Mouse (Mus musculus): ENCODE measurements at regions not wholly inside any gene's neighbourhood (a gene's known extent, or its start where the extent isn't known, plus 50 kb on each side); places are given as distances from the start of the nearest gene placed in this dataset.

- Histone ChIP-seq H3K9me3 (replicated peaks; ENCODE audit: control insufficient read depth, low read length) (0 out of 2 replicates have a peak, but pooled peaks cover 2% of the 10 kb centered on the region), H3K36me3 (ENCODE audit: control insufficient read depth, insufficient read depth) (no peaks in the 10 kb centered on the region), H3K4me2 (ENCODE audit: low read depth, low read length) (no peak overlapping the region), H3K4me3 (ENCODE audit: low read length) (no peak overlapping the region), H3K9ac (ENCODE audit: low read length) (no peak overlapping the region), H3K4me1 (ENCODE audit: control insufficient read depth, insufficient read depth, low read length) (peaks cover 10% of the 10 kb centered on the region), H3K27me3 (ENCODE audit: control insufficient read depth, insufficient read depth, low read length) (no peaks in the 10 kb centered on the region), H3K27ac (ENCODE audit: low read length) (peak overlapping the region; percentile 15)
- WGBS: 25% methylated on average over 2 of the region's 2 CpGs
- peak; percentile 85 for ATAC-seq (replicated peaks; ENCODE audit: extremely low read depth, insufficient read depth, low FRiP score)
Observed at GRCm38 (mm10) chr6:116829341-116829740, 112.6 kb upstream of the Tmem72 start.

- Histone ChIP-seq H3K36me3 (ENCODE audit: control insufficient read depth, insufficient read depth) (no peaks in the 10 kb centered on the region), H3K27me3 (ENCODE audit: control insufficient read depth, insufficient read depth, low read length) (no peaks in the 10 kb centered on the region), H3K4me2 (ENCODE audit: low read depth, low read length) (peak overlapping the region; percentile 6; the same call in 1 of the 2 replicates), H3K4me1 (ENCODE audit: control insufficient read depth, insufficient read depth, low read length) (peaks cover 15% of the 10 kb centered on the region), H3K9ac (ENCODE audit: low read length) (no peak overlapping the region), H3K27ac (ENCODE audit: low read length) (peak overlapping the region; percentile 48; the same call in 1 of the 2 replicates), H3K4me3 (ENCODE audit: low read length) (no peak overlapping the region), H3K9me3 (replicated peaks; ENCODE audit: control insufficient read depth, low read length) (no peaks in the 10 kb centered on the region)
- 0 out of 2 replicates have a peak, but pooled peaks have one; percentile 52 for ATAC-seq (replicated peaks; ENCODE audit: extremely low read depth, insufficient read depth, low FRiP score)
- 40% methylated on average over 11 of the region's 11 CpGs for WGBS
Observed at GRCm38 (mm10) chr6:116845990-116846862, 129.5 kb upstream of the Tmem72 start.

GRCm38 (mm10) chr6:116848538-116849093 is 131.9 kb upstream of the Tmem72 start:
- 45% methylated on average over 10 of the region's 10 CpGs for WGBS
- Histone ChIP-seq H3K9me3 (replicated peaks; ENCODE audit: control insufficient read depth, low read length) (no peaks in the 10 kb centered on the region), H3K9ac (ENCODE audit: low read length) (no peak overlapping the region), H3K4me3 (ENCODE audit: low read length) (no peak overlapping the region), H3K4me1 (ENCODE audit: control insufficient read depth, insufficient read depth, low read length) (peaks cover 15% of the 10 kb centered on the region), H3K4me2 (ENCODE audit: low read depth, low read length) (no peak overlapping the region), H3K36me3 (ENCODE audit: control insufficient read depth, insufficient read depth) (no peaks in the 10 kb centered on the region), H3K27me3 (ENCODE audit: control insufficient read depth, insufficient read depth, low read length) (no peaks in the 10 kb centered on the region), H3K27ac (ENCODE audit: low read length) (no peak overlapping the region)
- ATAC-seq (replicated peaks; ENCODE audit: extremely low read depth, insufficient read depth, low FRiP score): no peak

GRCm38 (mm10) chr6:116854029-116854428 is 137.3 kb upstream of the Tmem72 start:
- Histone ChIP-seq H3K36me3 (ENCODE audit: control insufficient read depth, insufficient read depth) (no peaks in the 10 kb centered on the region), H3K9ac (ENCODE audit: low read length) (no peak overlapping the region), H3K4me3 (ENCODE audit: low read length) (no peak overlapping the region), H3K4me2 (ENCODE audit: low read depth, low read length) (no peak overlapping the region), H3K27ac (ENCODE audit: low read length) (no peak overlapping the region), H3K4me1 (ENCODE audit: control insufficient read depth, insufficient read depth, low read length) (no peaks in the 10 kb centered on the region), H3K9me3 (replicated peaks; ENCODE audit: control insufficient read depth, low read length) (no peaks in the 10 kb centered on the region), H3K27me3 (ENCODE audit: control insufficient read depth, insufficient read depth, low read length) (no peaks in the 10 kb centered on the region)
- WGBS: 66% methylated on average over 6 of the region's 6 CpGs
- no peak for ATAC-seq (replicated peaks; ENCODE audit: extremely low read depth, insufficient read depth, low FRiP score)

- Histone ChIP-seq H3K36me3 (ENCODE audit: control insufficient read depth, insufficient read depth) (no peaks in the 10 kb centered on the region), H3K9me3 (replicated peaks; ENCODE audit: control insufficient read depth, low read length) (no peaks in the 10 kb centered on the region), H3K4me2 (ENCODE audit: low read depth, low read length) (no peak overlapping the region), H3K9ac (ENCODE audit: low read length) (no peak overlapping the region), H3K4me3 (ENCODE audit: low read length) (no peak overlapping the region), H3K4me1 (ENCODE audit: control insufficient read depth, insufficient read depth, low read length) (no peaks in the 10 kb centered on the region), H3K27ac (ENCODE audit: low read length) (no peak overlapping the region), H3K27me3 (ENCODE audit: control insufficient read depth, insufficient read depth, low read length) (no peaks in the 10 kb centered on the region)
- ATAC-seq (replicated peaks; ENCODE audit: extremely low read depth, insufficient read depth, low FRiP score): no peak
- 71% methylated on average over 2 of the region's 2 CpGs for WGBS
Observed at GRCm38 (mm10) chr6:116856093-116856492, 139.4 kb upstream of the Tmem72 start.

- Histone ChIP-seq H3K27ac (ENCODE audit: low read length) (no peak overlapping the region), H3K27me3 (ENCODE audit: control insufficient read depth, insufficient read depth, low read length) (no peaks in the 10 kb centered on the region), H3K36me3 (ENCODE audit: control insufficient read depth, insufficient read depth) (no peaks in the 10 kb centered on the region), H3K9me3 (replicated peaks; ENCODE audit: control insufficient read depth, low read length) (no peaks in the 10 kb centered on the region), H3K9ac (ENCODE audit: low read length) (no peak overlapping the region), H3K4me3 (ENCODE audit: low read length) (no peak overlapping the region), H3K4me1 (ENCODE audit: control insufficient read depth, insufficient read depth, low read length) (no peaks in the 10 kb centered on the region), H3K4me2 (ENCODE audit: low read depth, low read length) (no peak overlapping the region)
- 81% methylated on average over 1 of the region's 1 CpGs for WGBS
- no peak for ATAC-seq (replicated peaks; ENCODE audit: extremely low read depth, insufficient read depth, low FRiP score)
Observed at GRCm38 (mm10) chr6:116856917-116857491, 140.3 kb upstream of the Tmem72 start.

GRCm38 (mm10) chr6:116863130-116863529 is 146.4 kb upstream of the Tmem72 start:
- Histone ChIP-seq H3K9ac (ENCODE audit: low read length) (no peak overlapping the region), H3K4me1 (ENCODE audit: control insufficient read depth, insufficient read depth, low read length) (no peaks in the 10 kb centered on the region), H3K4me2 (ENCODE audit: low read depth, low read length) (no peak overlapping the region), H3K4me3 (ENCODE audit: low read length) (no peak overlapping the region), H3K36me3 (ENCODE audit: control insufficient read depth, insufficient read depth) (no peaks in the 10 kb centered on the region), H3K9me3 (replicated peaks; ENCODE audit: control insufficient read depth, low read length) (no peaks in the 10 kb centered on the region), H3K27me3 (ENCODE audit: control insufficient read depth, insufficient read depth, low read length) (no peaks in the 10 kb centered on the region), H3K27ac (ENCODE audit: low read length) (no peak overlapping the region)
- WGBS: 25% methylated on average over 2 of the region's 2 CpGs
- ATAC-seq (replicated peaks; ENCODE audit: extremely low read depth, insufficient read depth, low FRiP score): no peak

- Histone ChIP-seq H3K9ac (ENCODE audit: low read length) (no peak overlapping the region), H3K9me3 (replicated peaks; ENCODE audit: control insufficient read depth, low read length) (no peaks in the 10 kb centered on the region), H3K36me3 (ENCODE audit: control insufficient read depth, insufficient read depth) (no peaks in the 10 kb centered on the region), H3K27ac (ENCODE audit: low read length) (no peak overlapping the region), H3K27me3 (ENCODE audit: control insufficient read depth, insufficient read depth, low read length) (no peaks in the 10 kb centered on the region), H3K4me1 (ENCODE audit: control insufficient read depth, insufficient read depth, low read length) (no peaks in the 10 kb centered on the region), H3K4me2 (ENCODE audit: low read depth, low read length) (no peak overlapping the region), H3K4me3 (ENCODE audit: low read length) (no peak overlapping the region)
- 60% methylated on average over 2 of the region's 2 CpGs for WGBS
- ATAC-seq (replicated peaks; ENCODE audit: extremely low read depth, insufficient read depth, low FRiP score): no peak
Observed at GRCm38 (mm10) chr6:116863626-116864025, 146.9 kb upstream of the Tmem72 start.

- WGBS: 73% methylated on average over 8 of the region's 8 CpGs
- no peaks in the 10 kb centered on the region for H3K9me3 ChIP-seq (replicated peaks; ENCODE audit: control insufficient read depth, low read length)
- H3K9ac ChIP-seq (ENCODE audit: low read length): no peak overlapping the region
Observed at GRCm38 (mm10) chr6:116893299-116893698, 176.6 kb upstream of the Tmem72 start.

More at GRCm38 (mm10) chr6:116893299-116893698, 176.6 kb upstream of the Tmem72 start:
- H3K27me3 ChIP-seq (ENCODE audit: control insufficient read depth, insufficient read depth, low read length): no peaks in the 10 kb centered on the region
- H3K4me1 ChIP-seq (ENCODE audit: control insufficient read depth, insufficient read depth, low read length): peaks cover 10% of the 10 kb centered on the region
- no peak for ATAC-seq (replicated peaks; ENCODE audit: extremely low read depth, insufficient read depth, low FRiP score)
- no peaks in the 10 kb centered on the region for H3K36me3 ChIP-seq (ENCODE audit: control insufficient read depth, insufficient read depth)
- no peak overlapping the region for H3K27ac ChIP-seq (ENCODE audit: low read length)
- H3K4me3 ChIP-seq (ENCODE audit: low read length): no peak overlapping the region
- H3K4me2 ChIP-seq (ENCODE audit: low read depth, low read length): no peak overlapping the region

All from heart, embryonic 16.5 days (tissue).